Mouse (Mus musculus) neutrophil, adult 5-6 weeks (primary cell): ENCODE data around the gene Nudt21. TPM values are rescaled to one million over a fixed set of nuclear protein-coding genes. Genes with fewer than 3 reads are reported as not detected.

Experiments used
- ATAC-seq: fragments of 151-379, 151-347 bp; 2 replicates; pipeline ENCODE4 v1.8.0; 2017; ENCODE audit warnings: mild to moderate bottlenecking, moderate TSS enrichment; ENCODE audit not compliant: insufficient number of reproducible peaks, poor library complexity, low FRiP score, severe bottlenecking; ENCODE audit errors: extremely low read depth
- total RNA-seq: library from RNA; stranded (forward); fragments of 200-1000 nt; gene quantifications from 2 replicates; pipeline ENCODE4 v1.2.3, GENCODE M21; 2017

Gene Nudt21
- total RNA-seq, 1 experiment from 2014 or later, result 59.9 TPM

GRCm38 (mm10) chr8:94010101-94010705 is 26.6 kb downstream of the Nudt21 start:
- no peak for ATAC-seq

DNA sequence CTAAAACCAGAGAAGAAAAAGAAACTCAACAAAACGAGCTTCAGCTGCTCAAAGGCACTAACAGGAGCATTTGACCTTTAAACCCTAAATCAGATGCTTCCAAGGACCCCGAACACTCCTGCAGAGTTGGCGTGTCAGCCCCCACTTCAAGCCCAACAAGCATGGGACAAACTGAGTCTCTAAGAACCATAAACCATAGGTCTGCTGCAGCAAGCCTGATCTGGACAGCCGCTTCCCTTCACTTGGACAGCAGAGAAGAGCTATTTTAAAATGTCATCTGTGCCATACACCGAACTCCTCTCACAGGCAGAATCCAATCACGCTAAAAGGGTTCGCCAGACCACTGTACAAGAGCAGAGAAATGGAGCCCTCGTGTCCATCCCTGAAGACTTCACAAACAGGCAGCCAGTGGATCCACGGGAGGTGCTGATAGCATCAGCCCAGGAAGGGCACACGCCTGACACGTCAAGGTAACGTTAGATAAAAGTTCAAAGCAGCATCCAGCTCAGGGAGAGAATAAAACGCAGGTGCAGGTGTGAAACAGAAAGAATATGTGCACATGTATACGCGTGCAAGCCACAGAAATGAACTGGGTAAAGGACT is 27.5 kb downstream of the Nudt21 start:
- ATAC-seq, result no peak

GRCm38 (mm10) chr8:94004139-94004538 is 32.7 kb downstream of the Nudt21 start:
- ATAC-seq, result no peak

DNA sequence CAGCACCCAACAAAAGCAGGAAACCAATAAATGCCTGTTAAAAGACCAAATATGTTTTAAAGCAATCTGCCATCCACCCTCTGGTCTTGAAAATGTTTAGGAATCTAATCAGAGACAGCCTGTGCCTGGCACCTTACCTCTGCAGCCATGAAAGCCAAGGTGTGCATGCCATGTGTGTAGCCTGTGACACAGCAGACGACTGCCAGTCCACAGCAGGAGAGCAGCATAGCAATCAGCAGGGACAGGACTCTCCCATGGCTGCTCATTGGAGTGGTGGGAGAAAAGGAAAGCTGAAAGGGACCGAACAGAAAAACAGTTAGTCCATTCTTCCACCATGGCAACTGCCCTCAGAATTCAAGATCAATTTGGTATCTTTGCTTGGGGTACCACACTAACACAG is 37.9 kb downstream of the Nudt21 start:
- ATAC-seq, result no peak

DNA sequence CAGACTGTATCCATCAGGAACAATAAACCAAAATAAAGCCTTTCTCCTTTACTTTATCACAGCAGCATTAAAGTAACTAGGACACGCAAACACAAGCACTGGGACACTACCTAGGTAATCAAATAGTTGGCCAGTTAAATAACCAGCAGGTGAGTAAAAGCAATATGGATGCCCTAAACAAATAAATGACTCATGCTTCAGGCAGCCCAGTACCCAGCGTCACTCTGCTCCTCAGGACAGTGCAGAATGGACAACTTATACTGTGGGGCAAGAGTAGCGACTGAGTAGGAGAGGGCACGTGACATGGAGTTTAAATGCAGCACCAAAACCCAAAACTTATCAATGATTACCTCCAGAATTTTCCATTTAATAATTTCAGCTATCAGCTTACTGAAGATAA is 47.1 kb downstream of the Nudt21 start:
- no peak for ATAC-seq

GRCm38 (mm10) chr8:93984731-93985130 is 52.1 kb downstream of the Nudt21 start:
- ATAC-seq, result 0 out of 2 replicates have a peak, but pooled peaks have one; percentile 16

GRCm38 (mm10) chr8:93983827-93984226 is 53.0 kb downstream of the Nudt21 start:
- ATAC-seq, result no peak

DNA sequence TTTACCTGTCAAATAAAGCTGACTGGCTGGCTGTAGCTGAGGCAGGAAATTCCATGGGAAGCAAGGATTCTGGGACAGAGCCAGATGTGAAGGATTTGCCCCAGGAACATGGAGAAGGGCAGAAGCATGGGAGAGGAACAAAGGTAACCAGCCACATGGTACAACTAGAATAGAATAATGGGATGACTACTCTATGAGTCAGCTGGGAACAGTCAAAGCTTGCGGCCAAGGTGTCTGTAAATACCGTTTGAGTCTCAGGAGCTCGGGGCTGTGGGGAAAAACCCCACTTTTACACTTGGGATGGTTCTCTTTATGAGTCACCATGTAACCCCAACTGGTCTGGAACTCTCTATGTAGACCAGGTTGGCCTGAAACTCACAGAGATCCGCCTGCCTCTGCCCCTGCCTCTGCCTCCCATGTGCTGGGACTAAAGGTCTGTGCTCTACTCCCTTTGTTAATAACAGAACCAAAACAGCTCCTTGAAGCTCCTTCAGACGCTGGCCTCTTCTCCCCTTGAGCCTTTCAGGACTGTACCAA is 55.1 kb downstream of the Nudt21 start:
- no peak for ATAC-seq

- no peak for ATAC-seq
These were observed 56.7 kb downstream of the Nudt21 start for GRCm38 (mm10) chr8:93980141-93980540.

DNA sequence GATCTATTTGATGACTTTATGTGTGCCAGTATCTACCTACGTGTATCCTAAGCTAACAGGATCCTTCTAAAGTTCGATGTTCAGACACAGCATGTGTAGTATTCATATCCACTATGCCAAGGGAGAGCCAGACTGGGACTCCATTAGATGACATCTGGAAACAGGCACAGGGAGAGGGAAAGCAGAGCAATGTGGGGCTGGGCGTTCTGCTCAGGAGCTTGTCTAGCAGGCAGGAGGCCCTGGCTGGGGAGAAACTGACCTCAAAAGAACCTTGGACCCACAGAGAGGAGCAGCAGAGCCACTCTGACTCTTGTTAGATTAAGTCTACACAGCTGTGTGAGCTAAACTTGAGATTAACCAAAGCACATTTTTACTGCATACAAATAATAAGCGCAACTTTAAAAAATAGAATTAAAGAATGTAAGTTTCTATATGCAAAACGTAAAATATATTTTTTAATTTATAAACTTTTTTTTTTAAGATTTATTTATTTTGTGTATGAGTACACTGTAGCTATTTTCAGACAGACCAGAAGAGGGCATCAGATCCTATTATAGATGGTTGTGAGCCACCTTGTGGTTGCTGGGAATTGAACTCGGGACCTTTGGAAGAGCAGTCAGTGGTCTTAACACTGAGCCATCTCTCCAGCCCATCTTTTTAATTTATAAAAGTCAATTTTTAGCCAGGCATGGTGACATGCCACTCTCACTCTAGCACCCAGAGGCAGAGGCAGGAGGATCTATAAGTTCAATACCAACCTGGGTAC is 60.2 kb downstream of the Nudt21 start:
- ATAC-seq, result no peak

GRCm38 (mm10) chr8:93975358-93975757 is 61.5 kb downstream of the Nudt21 start:
- ATAC-seq, result no peak

DNA sequence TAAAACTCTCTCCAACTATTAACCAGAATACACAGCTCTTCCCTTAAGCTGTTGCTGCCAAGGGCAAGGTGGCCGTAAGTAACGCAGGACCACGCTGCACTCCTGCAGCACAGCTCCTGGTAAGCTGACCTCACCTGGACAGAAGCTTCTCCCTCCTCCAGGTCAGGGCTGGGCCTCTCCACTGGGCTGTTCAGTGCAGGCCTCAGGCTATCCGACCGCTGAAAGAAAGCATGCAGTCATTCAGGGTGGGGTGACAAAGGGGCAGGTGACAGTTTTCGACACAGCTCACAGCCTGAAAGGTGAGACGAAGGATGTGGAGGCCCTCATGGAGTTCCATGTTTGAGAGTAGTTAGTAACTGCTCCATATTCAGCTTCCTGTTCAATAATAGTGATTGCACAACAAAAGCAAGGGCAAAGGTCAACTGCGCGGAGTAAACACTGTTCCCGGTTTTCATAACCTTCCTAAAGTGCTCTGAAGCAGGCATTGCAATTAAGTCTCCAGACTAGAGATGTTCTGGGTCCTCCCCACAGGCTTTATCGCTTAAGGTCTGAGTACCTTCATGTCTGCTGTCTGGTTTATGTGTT is 62.1 kb downstream of the Nudt21 start:
- no peak for ATAC-seq

DNA sequence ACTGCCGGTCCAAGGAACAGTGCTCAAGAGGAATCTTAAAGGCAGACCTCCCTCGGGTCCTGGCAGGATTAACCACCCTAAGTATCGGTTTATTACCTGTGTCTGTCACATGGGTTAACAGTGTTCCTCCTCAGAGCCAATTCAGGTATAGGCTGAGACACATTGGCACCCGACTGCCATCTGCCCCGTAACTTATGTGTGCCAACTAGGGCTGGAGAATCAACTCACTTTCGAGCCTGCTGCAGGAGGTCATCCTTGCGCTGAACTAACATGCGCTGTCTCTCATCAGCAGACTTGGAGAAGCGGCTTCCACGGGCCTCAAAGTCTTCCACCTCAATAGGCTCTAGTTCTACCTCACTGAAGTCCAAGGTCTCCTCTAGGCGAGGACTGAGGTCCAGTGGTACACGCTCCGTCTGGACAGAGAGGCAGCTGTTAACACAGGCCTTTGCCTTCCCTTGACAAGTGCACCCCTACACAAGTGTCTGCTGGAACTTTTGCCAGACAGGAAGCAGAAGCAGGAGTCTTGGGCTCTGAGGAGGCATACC is 62.9 kb downstream of the Nudt21 start:
- no peak for ATAC-seq

- ATAC-seq, result no peak
These were observed 63.7 kb downstream of the Nudt21 start for GRCm38 (mm10) chr8:93972971-93973734.

GRCm38 (mm10) chr8:93972211-93972610 is 64.6 kb downstream of the Nudt21 start:
- ATAC-seq, result no peak

DNA sequence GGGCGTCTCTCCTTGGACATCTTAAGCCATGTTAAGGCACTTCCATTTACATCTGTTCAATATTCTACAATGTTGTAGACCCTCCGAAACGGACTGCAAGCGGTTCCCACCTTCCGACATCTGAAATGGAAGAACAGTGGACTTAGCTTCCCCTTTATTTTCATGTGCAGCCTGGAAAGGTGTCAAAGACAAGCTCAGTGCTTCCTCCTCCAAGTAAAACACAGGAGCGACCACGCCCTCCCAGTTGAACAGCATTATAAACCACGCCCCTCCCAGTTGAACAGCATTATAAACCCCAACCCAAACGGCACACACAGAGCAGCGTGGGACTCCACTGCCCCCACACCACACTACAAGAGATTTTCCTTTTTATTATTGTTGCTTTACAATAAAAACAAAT is 65.4 kb downstream of the Nudt21 start:
- no peak for ATAC-seq

- ATAC-seq, result no peak
These were observed 67.0 kb downstream of the Nudt21 start for GRCm38 (mm10) chr8:93969626-93970340.

- no peak for ATAC-seq
These were observed 68.5 kb downstream of the Nudt21 start for GRCm38 (mm10) chr8:93968293-93968692.
